Mouse (Mus musculus) hindbrain, embryonic 13.5 days (tissue): ENCODE data around the gene Aak1. TPM values are rescaled to one million over a fixed set of nuclear protein-coding genes. Genes with fewer than 3 reads are reported as not detected.

ENCODE experiments used
- ATAC-seq: fragments of 200-750 bp; cut with Nextera tagmentation; 2 replicates; pipeline ENCODE4 v1.8.0; 2017; ENCODE audit warnings: moderate TSS enrichment; ENCODE audit not compliant: low FRiP score
- H3K27ac ChIP-seq: fragments of 300-500 bp; sonication (generic); 2 replicates; pipeline ENCODE4 v1.5.1; 2015; ENCODE audit warnings: inconsistent platforms, mild to moderate bottlenecking, moderate library complexity
- H3K27me3 ChIP-seq: fragments of 300-500 bp; sonication (generic); 2 replicates; pipeline ENCODE4 v1.6.1; 2015; ENCODE audit warnings: mild to moderate bottlenecking, inconsistent platforms
- H3K36me3 ChIP-seq: fragments of 300-500 bp; sonication (generic); 2 replicates; pipeline ENCODE4 v1.6.1; 2015; ENCODE audit warnings: mild to moderate bottlenecking, inconsistent platforms
- H3K4me1 ChIP-seq: fragments of 300-500 bp; sonication (generic); replicated peaks from 2 replicates; pipeline ENCODE4 v1.6.1; 2015; ENCODE audit warnings: inconsistent platforms
- H3K4me2 ChIP-seq: fragments of 300-500 bp; sonication (generic); 2 replicates; pipeline ENCODE4 v1.6.1; 2015; ENCODE audit warnings: inconsistent platforms, mild to moderate bottlenecking, moderate library complexity
- H3K4me3 ChIP-seq: fragments of 300-500 bp; sonication (generic); 2 replicates; pipeline ENCODE4 v1.5.1; 2015; ENCODE audit warnings: mild to moderate bottlenecking, inconsistent platforms
- H3K9ac ChIP-seq: fragments of 300-500 bp; sonication (generic); 2 replicates; pipeline ENCODE4 v1.6.1; 2015; ENCODE audit warnings: mild to moderate bottlenecking, inconsistent platforms
- H3K9me3 ChIP-seq: fragments of 300-500 bp; sonication (generic); 2 replicates; pipeline ENCODE4 v1.6.1; 2016; ENCODE audit warnings: inconsistent platforms
- WGBS: fragments of 180-500 bp; shearing (Covaris S2); methylation state at CpG from one replicate; pipeline ENCODE4 v1.1.7; 2015; 5-methylcytosine and 5-hydroxymethylcytosine counted together
- polyA plus RNA-seq: library from polyadenylated mRNA; unstranded; fragments of >200 nt; fragmentation: Nextera tagmentation; extraction: Ambion mirVana; gene quantifications from 2 replicates; pipeline ENCODE4 v1.2.1, GENCODE M21; 2015

Gene Aak1
- polyA plus RNA-seq, 1 experiment from 2014 or later: 34.5 TPM

DNA sequence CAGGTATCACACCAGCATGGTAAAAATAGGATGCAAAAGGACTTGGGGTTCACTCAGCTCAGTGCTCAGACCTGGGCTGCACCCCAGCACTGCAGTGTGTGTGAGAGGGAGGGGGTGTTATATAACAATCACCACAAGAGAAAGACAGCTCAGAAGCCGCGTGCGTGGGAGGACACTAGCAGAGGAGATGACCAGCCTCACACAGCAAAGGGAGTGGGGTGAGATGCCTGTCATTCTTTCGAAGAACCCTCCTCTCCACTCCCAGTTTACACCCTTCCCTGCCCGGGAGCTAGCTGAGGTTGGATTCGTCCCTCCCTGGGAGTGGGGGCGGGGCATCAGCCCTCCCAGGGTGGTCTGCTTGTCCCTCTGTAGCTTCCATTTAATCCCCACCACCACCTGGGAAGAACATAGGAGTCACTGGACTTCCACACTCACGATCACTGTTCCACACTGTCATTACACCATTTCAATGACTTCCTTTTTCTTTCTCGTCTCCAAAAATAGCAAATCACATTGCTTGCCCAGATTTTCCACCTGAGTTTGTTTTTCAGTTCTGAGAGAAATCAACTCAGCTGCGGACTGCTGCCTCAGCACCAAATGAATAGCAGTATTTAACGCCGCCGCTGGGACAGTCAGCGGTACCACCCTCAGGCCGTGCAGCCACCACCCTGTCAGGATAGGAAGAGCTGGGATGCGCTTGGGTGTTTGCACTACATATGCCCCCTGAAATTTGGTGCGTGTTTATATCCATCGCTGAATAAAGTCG, 26.8 kb upstream of the Aak1 start:
- ATAC-seq: no peak
- H3K27ac ChIP-seq: no peak overlapping the region

DNA sequence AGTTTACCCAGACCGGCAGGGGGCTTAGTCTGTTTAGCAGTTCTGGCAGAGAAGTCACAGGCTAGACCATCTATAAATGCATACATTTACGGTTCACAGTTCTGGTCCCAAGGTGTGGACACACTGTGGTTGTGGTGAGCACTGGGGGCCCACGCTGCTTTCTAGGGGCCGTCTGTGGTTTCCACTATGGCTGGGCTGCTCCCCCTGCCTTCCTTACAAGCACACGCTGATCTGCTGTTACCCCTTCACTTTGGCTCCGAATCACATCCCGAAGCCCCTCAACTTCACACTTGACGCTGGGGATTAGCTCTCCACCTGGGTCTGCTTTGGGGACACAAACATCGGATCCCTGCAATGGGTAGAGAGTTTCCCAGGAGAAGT, 26.3 kb upstream of the Aak1 start:
- Histone ChIP-seq H3K4me2 (peak overlapping the region; percentile 38; the same call in 1 of the 2 replicates), H3K4me3 (0 out of 2 replicates have a peak overlapping the region, but pooled peaks have one; percentile 10), H3K27ac (no peak overlapping the region), H3K9me3 (no peaks in the 10 kb centered on the region), H3K36me3 (no peaks in the 10 kb centered on the region), H3K4me1 (peaks cover 9% of the 10 kb centered on the region), H3K27me3 (peaks cover 13% of the 10 kb centered on the region), H3K9ac (no peak overlapping the region)
- no peak for ATAC-seq
- 33% methylated on average over 9 of the region's 9 CpGs for WGBS

More for the DNA sequence above, 26.8 kb upstream of the Aak1 start:
- Histone ChIP-seq H3K36me3 (no peaks in the 10 kb centered on the region), H3K27me3 (peaks cover 13% of the 10 kb centered on the region), H3K9ac (peak overlapping the region; percentile 31; the same call in 1 of the 2 replicates), H3K9me3 (no peaks in the 10 kb centered on the region), H3K4me2 (peak overlapping the region; percentile 38), H3K4me1 (peaks cover 9% of the 10 kb centered on the region), H3K4me3 (peak overlapping the region; percentile 10; the same call in 1 of the 2 replicates)
- WGBS: 5% methylated on average over 19 of the region's 19 CpGs

GRCm38 (mm10) chr6:86823824-86824223, 25.5 kb upstream of the Aak1 start:
- H3K9me3 ChIP-seq: no peaks in the 10 kb centered on the region
- H3K36me3 ChIP-seq: no peaks in the 10 kb centered on the region
- no peak overlapping the region for H3K9ac ChIP-seq
- peaks cover 13% of the 10 kb centered on the region for H3K27me3 ChIP-seq
- H3K4me2 ChIP-seq: no peak overlapping the region
- H3K27ac ChIP-seq: no peak overlapping the region
- ATAC-seq: no peak
- 46% methylated on average over 10 of the region's 10 CpGs for WGBS
- H3K4me1 ChIP-seq: peaks cover 9% of the 10 kb centered on the region
- no peak overlapping the region for H3K4me3 ChIP-seq

DNA sequence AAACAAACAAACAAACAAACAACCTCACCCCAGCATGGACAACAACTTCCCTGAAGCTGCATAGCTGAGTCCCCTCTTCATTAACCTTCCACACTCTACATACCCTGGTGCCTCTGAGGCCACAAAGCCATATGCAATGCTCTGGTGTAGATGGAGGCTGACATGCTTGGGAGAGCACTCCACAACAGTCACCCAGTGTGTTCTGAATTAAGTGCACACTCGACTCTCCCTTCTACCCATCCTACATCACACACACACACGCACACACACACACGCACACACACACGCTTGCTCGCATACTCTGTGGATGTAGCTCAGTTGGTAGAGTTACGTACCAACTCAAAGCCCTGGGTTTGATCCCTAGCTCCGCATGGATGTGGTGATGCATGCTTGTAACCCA, 24.9 kb upstream of the Aak1 start:
- H3K36me3 ChIP-seq: no peaks in the 10 kb centered on the region
- H3K9ac ChIP-seq: no peak overlapping the region
- no peak overlapping the region for H3K4me2 ChIP-seq
- H3K27ac ChIP-seq: no peak overlapping the region
- no peaks in the 10 kb centered on the region for H3K9me3 ChIP-seq
- no peak for ATAC-seq
- H3K4me3 ChIP-seq: no peak overlapping the region
- peaks cover 13% of the 10 kb centered on the region for H3K27me3 ChIP-seq
- WGBS: 91% methylated on average over 7 of the region's 7 CpGs
- peaks cover 9% of the 10 kb centered on the region for H3K4me1 ChIP-seq

GRCm38 (mm10) chr6:86827432-86827831, 21.9 kb upstream of the Aak1 start:
- no peaks in the 10 kb centered on the region for H3K36me3 ChIP-seq
- no peak for ATAC-seq
- no peak overlapping the region for H3K27ac ChIP-seq
- no peak overlapping the region for H3K4me2 ChIP-seq
- no peak overlapping the region for H3K9ac ChIP-seq
- H3K4me3 ChIP-seq: no peak overlapping the region
- no peaks in the 10 kb centered on the region for H3K9me3 ChIP-seq
- 83% methylated on average over 2 of the region's 2 CpGs for WGBS
- peaks cover 13% of the 10 kb centered on the region for H3K27me3 ChIP-seq
- H3K4me1 ChIP-seq: peaks cover 4% of the 10 kb centered on the region

GRCm38 (mm10) chr6:86829768-86830167, 19.5 kb upstream of the Aak1 start:
- H3K4me2 ChIP-seq: no peak overlapping the region
- H3K4me1 ChIP-seq: no peaks in the 10 kb centered on the region
- no peaks in the 10 kb centered on the region for H3K9me3 ChIP-seq
- H3K27ac ChIP-seq: no peak overlapping the region
- 84% methylated on average over 6 of the region's 6 CpGs for WGBS
- H3K27me3 ChIP-seq: no peaks in the 10 kb centered on the region
- no peak overlapping the region for H3K9ac ChIP-seq
- H3K4me3 ChIP-seq: no peak overlapping the region
- H3K36me3 ChIP-seq: no peaks in the 10 kb centered on the region
- ATAC-seq: no peak

- Histone ChIP-seq H3K4me1 (no peaks in the 10 kb centered on the region), H3K36me3 (no peaks in the 10 kb centered on the region), H3K27me3 (no peaks in the 10 kb centered on the region), H3K4me2 (no peak overlapping the region), H3K4me3 (no peak overlapping the region), H3K9ac (no peak overlapping the region), H3K27ac (no peak overlapping the region), H3K9me3 (no peaks in the 10 kb centered on the region)
- no peak for ATAC-seq
- 83% methylated on average over 10 of the region's 10 CpGs for WGBS
Observed at GRCm38 (mm10) chr6:86830738-86831500, 18.4 kb upstream of the Aak1 start.

DNA sequence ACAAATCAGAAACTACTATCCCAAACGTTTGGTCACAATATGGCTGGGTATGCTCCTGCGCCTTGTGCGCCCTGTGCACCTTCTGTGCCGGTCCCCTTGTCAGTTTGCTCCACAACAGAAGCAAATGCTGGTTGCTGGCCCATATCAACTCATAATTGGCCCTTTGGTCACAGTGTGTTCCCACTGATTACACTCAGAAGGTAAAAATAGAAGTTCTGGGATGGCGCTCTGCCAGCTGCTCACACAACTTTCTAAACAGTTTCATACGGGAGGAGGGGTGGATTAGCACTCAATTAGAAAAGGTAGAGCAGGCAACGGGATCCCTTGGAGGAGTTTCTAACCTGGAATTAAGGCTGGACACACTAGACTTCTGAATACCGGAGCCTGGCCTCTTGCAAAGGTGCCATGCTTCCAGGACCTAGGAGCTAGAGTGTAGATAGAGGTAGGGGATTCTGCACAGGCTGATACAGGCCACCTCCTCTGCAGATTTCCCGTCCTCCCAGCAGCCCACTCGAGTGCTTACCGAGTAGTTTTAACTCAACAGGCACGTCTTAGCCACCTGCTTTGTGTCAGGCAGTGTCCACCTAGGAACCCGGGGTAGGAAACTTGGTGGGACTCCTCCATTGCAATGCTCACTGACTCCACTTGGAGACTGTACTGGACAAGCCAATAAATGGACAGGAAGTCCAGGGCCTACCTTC, 16.4 kb upstream of the Aak1 start:
- Histone ChIP-seq H3K27me3 (no peaks in the 10 kb centered on the region), H3K4me2 (no peak overlapping the region), H3K27ac (no peak overlapping the region), H3K9ac (no peak overlapping the region), H3K36me3 (no peaks in the 10 kb centered on the region), H3K4me3 (no peak overlapping the region), H3K9me3 (no peaks in the 10 kb centered on the region), H3K4me1 (no peaks in the 10 kb centered on the region)
- WGBS: 89% methylated on average over 13 of the region's 13 CpGs
- no peak for ATAC-seq

- no peaks in the 10 kb centered on the region for H3K36me3 ChIP-seq
- no peaks in the 10 kb centered on the region for H3K9me3 ChIP-seq
- H3K4me2 ChIP-seq: no peak overlapping the region
- no peak overlapping the region for H3K4me3 ChIP-seq
- H3K9ac ChIP-seq: no peak overlapping the region
- WGBS: 85% methylated on average over 2 of the region's 2 CpGs
- no peak overlapping the region for H3K27ac ChIP-seq
- H3K4me1 ChIP-seq: no peaks in the 10 kb centered on the region
- H3K27me3 ChIP-seq: no peaks in the 10 kb centered on the region
- ATAC-seq: no peak
Observed at GRCm38 (mm10) chr6:86839089-86839488, 10.2 kb upstream of the Aak1 start.

- H3K4me2 ChIP-seq: no peak overlapping the region
- no peaks in the 10 kb centered on the region for H3K4me1 ChIP-seq
- WGBS: 66% methylated on average over 3 of the region's 3 CpGs
- no peak overlapping the region for H3K27ac ChIP-seq
- H3K36me3 ChIP-seq: no peaks in the 10 kb centered on the region
- no peaks in the 10 kb centered on the region for H3K9me3 ChIP-seq
- H3K9ac ChIP-seq: no peak overlapping the region
- no peaks in the 10 kb centered on the region for H3K27me3 ChIP-seq
- H3K4me3 ChIP-seq: no peak overlapping the region
- no peak for ATAC-seq
Observed at GRCm38 (mm10) chr6:86841949-86842348, 7.4 kb upstream of the Aak1 start.

DNA sequence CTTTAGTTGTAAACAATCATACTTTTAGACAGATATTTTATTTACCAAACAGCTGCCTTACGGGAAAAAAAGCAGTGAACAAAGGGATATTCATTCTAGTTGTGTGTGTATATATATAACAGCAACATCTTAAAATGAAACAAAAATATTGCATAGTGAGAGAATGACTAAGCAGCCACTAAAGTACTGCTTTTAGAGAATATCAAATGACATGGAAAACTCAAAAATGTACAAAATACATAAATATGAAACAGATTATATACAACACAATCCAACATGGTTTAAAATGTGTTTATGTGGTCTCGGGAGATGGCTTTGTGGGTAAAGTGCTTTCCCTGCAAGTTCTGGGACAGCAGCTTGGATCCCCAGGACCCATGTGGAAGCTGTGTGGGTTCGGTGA, 5.7 kb upstream of the Aak1 start:
- Histone ChIP-seq H3K4me2 (no peak overlapping the region), H3K9ac (no peak overlapping the region), H3K27me3 (no peaks in the 10 kb centered on the region), H3K4me1 (peaks cover 14% of the 10 kb centered on the region), H3K9me3 (no peaks in the 10 kb centered on the region), H3K36me3 (no peaks in the 10 kb centered on the region), H3K27ac (no peak overlapping the region), H3K4me3 (no peak overlapping the region)
- no peak for ATAC-seq
- 81% methylated on average over 3 of the region's 3 CpGs for WGBS

DNA sequence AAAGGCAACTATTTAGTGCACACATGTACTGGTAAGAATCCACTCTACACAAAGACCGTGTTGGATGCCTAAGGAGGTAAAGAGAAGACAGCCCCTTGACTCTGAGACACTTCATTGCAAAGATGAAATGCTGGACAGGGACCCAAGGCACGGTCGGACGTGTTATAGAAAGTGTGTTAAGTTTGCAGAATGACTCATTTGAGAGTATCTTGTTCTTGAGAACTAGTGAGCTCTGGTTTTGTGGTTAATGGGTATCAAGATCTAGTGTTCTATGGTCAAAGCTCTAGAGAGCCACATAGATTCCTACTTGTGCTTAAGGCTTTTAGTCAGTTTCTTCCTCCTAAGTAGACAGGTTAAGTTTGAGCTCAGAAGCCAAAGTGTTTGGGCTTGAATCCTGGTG, 2.9 kb upstream of the Aak1 start:
- Histone ChIP-seq H3K4me1 (peaks cover 27% of the 10 kb centered on the region), H3K36me3 (no peaks in the 10 kb centered on the region), H3K27me3 (no peaks in the 10 kb centered on the region), H3K9ac (no peak overlapping the region), H3K4me3 (no peak overlapping the region), H3K27ac (no peak overlapping the region), H3K9me3 (no peaks in the 10 kb centered on the region), H3K4me2 (no peak overlapping the region)
- WGBS: 95% methylated on average over 4 of the region's 4 CpGs
- no peak for ATAC-seq
